Mouse (Mus musculus) myocyte (in vitro differentiated cells): ENCODE measurements around the gene Fyn.

ENCODE experiments used
- CEBPB ChIP-seq: IDR thresholded peaks from 2 replicates; pipeline ENCODE4 v1.6.1; 2011; ENCODE audit warnings: mild to moderate bottlenecking, moderate library complexity; ENCODE audit not compliant: poor library complexity, insufficient read depth, severe bottlenecking
- E2F4 ChIP-seq: IDR thresholded peaks from one replicate; pipeline ENCODE4 v1.6.1; 2011; ENCODE audit warnings: mild to moderate bottlenecking, control low read depth, moderate library complexity; ENCODE audit not compliant: insufficient read depth
- MAX ChIP-seq: IDR thresholded peaks from one replicate; pipeline ENCODE4 v1.6.1; 2011; ENCODE audit warnings: low read depth, mild to moderate bottlenecking, control low read depth
- MYOD1 ChIP-seq, 3 experiments: IDR thresholded peaks; one replicate each; pipeline ENCODE4 v1.6.1; 2011; ENCODE audit warnings: control low read depth in 2 of 3, low read depth in 2 of 3, mild to moderate bottlenecking in 2 of 3, moderate library complexity in 1 of 3; ENCODE audit not compliant: insufficient read length in 2 of 3, control insufficient read depth in 1 of 3
- MYOG ChIP-seq, 3 experiments: IDR thresholded peaks; one replicate each; pipeline ENCODE4 v1.6.1; 2011; ENCODE audit warnings: control low read depth in 2 of 3, low read depth in 2 of 3, mild to moderate bottlenecking in 2 of 3; ENCODE audit not compliant: insufficient read length in 2 of 3, control insufficient read depth in 1 of 3, insufficient read depth in 1 of 3
- POLR2A ChIP-seq: IDR thresholded peaks from one replicate; pipeline ENCODE4 v1.6.1; 2011; ENCODE audit warnings: low read depth, mild to moderate bottlenecking, control low read depth, moderate library complexity; ENCODE audit not compliant: insufficient read length
- POLR2AphosphoS2 ChIP-seq: IDR thresholded peaks from one replicate; pipeline ENCODE4 v1.6.1; 2011; ENCODE audit warnings: low read depth, control low read depth; ENCODE audit not compliant: insufficient read length
- REST ChIP-seq: IDR thresholded peaks from one replicate; pipeline ENCODE4 v1.6.1; 2011; ENCODE audit warnings: mild to moderate bottlenecking, control low read depth, moderate library complexity; ENCODE audit not compliant: insufficient read depth, insufficient read length
- TCF12 ChIP-seq: IDR thresholded peaks from one replicate; pipeline ENCODE4 v1.6.1; 2011; ENCODE audit warnings: mild to moderate bottlenecking, control low read depth; ENCODE audit not compliant: poor library complexity, insufficient read depth, severe bottlenecking
- TCF3 ChIP-seq: IDR thresholded peaks from one replicate; pipeline ENCODE4 v1.6.1; 2011; ENCODE audit warnings: low read depth, control low read depth; ENCODE audit not compliant: insufficient read length
- USF1 ChIP-seq: IDR thresholded peaks from one replicate; pipeline ENCODE4 v1.6.1; 2011; ENCODE audit warnings: low read depth, mild to moderate bottlenecking, control low read depth, moderate library complexity

DNA sequence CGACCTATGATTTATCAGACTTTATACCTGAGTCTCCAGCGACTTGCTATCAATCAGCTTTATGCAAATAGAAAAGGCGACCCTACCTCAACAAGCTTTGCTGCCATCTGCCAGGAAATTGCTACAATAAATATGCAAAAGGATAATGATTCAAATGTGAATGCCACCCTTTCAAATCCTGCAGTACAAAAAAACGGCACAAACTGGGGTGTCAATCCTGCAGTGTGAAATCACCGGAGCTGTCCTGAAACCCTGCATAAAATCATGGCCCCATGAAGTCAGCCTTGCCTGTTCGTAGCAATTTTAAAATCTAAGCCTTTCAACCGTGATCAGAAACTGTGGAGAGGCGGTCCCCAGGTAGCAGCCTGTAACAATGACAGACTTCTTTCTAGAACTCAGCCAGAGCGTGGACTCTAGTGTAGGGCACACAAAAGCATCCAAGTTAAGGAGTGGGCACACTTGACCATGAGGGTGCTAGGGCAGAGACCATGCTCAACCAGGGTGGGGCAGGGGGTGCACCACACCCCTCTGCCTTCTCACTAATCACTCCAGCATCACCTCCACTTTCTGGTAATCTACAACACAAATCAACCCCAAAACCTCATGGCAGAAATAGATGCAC lies 203.5 kb downstream of the Fyn start:
- TF ChIP-seq MYOD1 (IDR thresholded peaks at IDR 0.05; ENCODE audit: control insufficient read depth in 1 of 3, insufficient read length in 2 of 3, low read depth in 2 of 3) (no peak), MAX (no peak), TCF12 (no peak), REST (no peak), POLR2A (no peak), POLR2AphosphoS2 (no peak), CEBPB (no peak), USF1 (no peak), TCF3 (no peak), MYOG (IDR thresholded peaks at IDR 0.05; ENCODE audit: control insufficient read depth in 1 of 3, insufficient read depth in 1 of 3, insufficient read length in 2 of 3, low read depth in 2 of 3) (no peak), E2F4 (no peak)
